Mouse (Mus musculus) MEL (cell line): ENCODE results near the gene Prkch.

Experiments
- CTCF ChIP-seq, 3 experiments: IDR thresholded peaks in 2 of 3; conservative IDR thresholded peaks in 1 of 3; 2 replicates each; pipeline ENCODE4 v1.5.1; 2011 to 2012; ENCODE audit warnings: low read length in 3 of 3, low read depth in 2 of 3, mild to moderate bottlenecking in 2 of 3, improper control_type of control experiment in 1 of 3, inconsistent platforms in 1 of 3, mixed read lengths in 1 of 3, moderate library complexity in 1 of 3; ENCODE audit not compliant: control insufficient read depth in 1 of 3, insufficient read depth in 1 of 3, poor library complexity in 1 of 3, severe bottlenecking in 1 of 3
- GATA1 ChIP-seq: IDR thresholded peaks from 2 replicates; pipeline ENCODE4 v1.6.1; 2011; ENCODE audit warnings: low read depth, low read length, improper control_type of control experiment
- NRF1 ChIP-seq: IDR thresholded peaks from 2 replicates; pipeline ENCODE4 v1.6.1; 2014; ENCODE audit warnings: low read depth, mild to moderate bottlenecking, inconsistent platforms, low read length, improper control_type of control experiment, moderate library complexity; ENCODE audit not compliant: poor library complexity, insufficient read depth, severe bottlenecking
- POLR2A ChIP-seq, 2 experiments: IDR thresholded peaks; 2 replicates each; pipeline ENCODE4 v1.6.1; 2011 to 2012; ENCODE audit warnings: low read length in 2 of 2, mild to moderate bottlenecking in 2 of 2, control low read depth in 1 of 2, improper control_type of control experiment in 1 of 2, low read depth in 1 of 2, moderate library complexity in 1 of 2; ENCODE audit not compliant: control insufficient read depth in 1 of 2, insufficient read depth in 1 of 2, poor library complexity in 1 of 2
- RCOR1 ChIP-seq: IDR thresholded peaks from 2 replicates; pipeline ENCODE4 v1.6.1; 2012; ENCODE audit warnings: low read depth, mild to moderate bottlenecking, inconsistent platforms, low read length, improper control_type of control experiment

DNA sequence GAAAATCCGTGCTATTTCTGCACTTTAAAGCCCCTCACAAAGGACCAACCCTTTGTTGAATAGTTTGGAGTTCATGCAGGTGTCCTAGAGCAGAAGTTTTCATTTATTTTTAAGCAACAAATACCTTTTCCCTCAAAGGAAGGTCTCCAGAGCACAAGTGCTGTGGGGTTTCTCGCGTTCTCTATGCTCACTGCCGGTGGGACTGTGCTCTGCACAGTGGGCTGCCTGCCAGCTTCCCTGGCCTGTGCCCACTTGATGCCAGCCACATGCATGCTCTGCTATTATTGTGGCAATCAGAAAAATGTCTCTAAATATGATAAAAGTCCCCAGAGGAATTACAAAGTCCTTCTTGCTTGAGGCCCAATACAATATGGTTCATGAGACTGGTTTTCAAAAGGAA is 87.4 kb downstream of the Prkch start:
- TF ChIP-seq RCOR1 = no peak
- TF ChIP-seq POLR2A (IDR thresholded peaks at IDR 0.05; ENCODE audit: control insufficient read depth in 1 of 2, insufficient read depth in 1 of 2, low read depth in 1 of 2, low read length in 2 of 2, poor library complexity in 1 of 2) = no peak
- no peak for TF ChIP-seq GATA1
- TF ChIP-seq CTCF (IDR thresholded peaks at IDR 0.05 in 2 of 3, conservative IDR thresholded peaks at IDR 0.05 in 1 of 3; ENCODE audit: control insufficient read depth in 1 of 3, insufficient read depth in 1 of 3, low read depth in 2 of 3, low read length in 3 of 3, poor library complexity in 1 of 3, severe bottlenecking in 1 of 3) = no peak
- no peak for TF ChIP-seq NRF1
